Mouse (Mus musculus) right cerebral cortex, postnatal 25 days (tissue): ENCODE measurements at regions not wholly inside any gene's neighbourhood (a gene's known extent, or its start where the extent isn't known, plus 50 kb on each side); places are given as distances from the start of the nearest gene placed in this dataset.

Experiments
- DNase-seq: peaks from one replicate; pipeline ENCODE4 v3.0.0; 2022

DNA sequence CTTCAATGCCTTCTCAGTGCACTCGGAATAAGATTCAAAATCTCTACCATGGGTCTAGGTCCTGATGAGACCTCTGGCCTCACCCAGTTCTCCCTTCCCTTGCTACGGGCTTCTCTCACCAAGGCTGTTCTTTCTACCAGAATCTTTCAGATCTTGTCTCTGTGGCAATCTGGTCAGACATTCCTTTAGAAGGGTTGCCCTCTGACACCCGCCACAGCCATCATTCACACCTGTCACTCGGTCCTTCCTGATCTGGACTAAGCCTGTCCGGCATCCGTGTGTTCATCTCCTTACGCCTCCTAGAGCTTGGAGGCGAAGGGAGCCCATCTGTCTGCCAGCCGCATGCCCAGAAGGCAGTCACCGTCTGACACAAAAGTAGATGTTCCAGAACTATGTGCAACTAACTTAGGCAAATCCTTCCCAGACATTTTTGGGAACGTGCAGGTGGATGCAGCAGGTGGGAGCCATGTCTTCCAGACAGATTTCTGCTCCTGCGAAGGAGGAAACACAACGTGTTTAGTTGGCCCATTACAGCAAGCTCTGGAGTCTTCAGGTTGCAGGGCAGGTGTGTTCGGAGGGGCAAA is 77.7 kb downstream of the Fam76b start:
- peak; percentile 43 for DNase-seq

DNA sequence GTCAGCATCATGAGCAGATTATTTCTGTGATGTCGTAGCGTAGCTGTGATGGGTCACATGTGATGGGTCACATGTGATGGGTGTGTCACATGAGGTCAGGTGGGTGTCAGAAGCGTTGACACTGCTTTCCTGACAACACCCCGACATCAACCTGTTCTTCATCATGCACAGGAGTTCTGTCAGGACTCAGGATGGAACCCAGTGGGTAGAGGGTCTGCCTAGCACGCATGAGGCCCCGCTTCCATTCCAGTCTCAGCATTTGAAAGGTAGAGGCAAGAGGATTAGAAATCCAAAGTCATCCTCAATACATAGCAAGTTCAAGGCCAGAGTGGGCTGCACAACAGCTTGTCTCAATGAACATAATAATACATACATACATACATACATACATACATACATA is 79.2 kb downstream of the Fam76b start:
- no peak for DNase-seq

DNA sequence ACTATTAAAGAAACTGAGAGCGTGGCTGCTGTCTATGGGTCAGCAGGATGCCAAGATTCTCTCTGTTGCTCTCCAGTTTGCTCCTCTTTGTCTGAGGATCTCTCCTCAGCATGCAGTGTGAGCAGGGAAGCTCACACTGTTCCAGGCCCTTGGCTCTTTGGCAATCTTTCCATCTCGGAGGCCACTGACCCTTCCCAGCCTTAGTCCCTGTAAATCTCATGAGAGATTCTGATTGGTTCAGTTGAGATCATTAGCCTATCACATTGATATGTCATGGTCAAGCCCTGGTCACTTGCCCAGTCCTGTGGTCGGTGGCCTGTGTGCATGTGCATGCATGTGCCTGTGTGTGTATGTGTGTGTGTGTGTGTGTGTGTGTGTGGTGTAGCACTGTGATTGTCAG is 82.1 kb downstream of the Fam76b start:
- no peak for DNase-seq

DNA sequence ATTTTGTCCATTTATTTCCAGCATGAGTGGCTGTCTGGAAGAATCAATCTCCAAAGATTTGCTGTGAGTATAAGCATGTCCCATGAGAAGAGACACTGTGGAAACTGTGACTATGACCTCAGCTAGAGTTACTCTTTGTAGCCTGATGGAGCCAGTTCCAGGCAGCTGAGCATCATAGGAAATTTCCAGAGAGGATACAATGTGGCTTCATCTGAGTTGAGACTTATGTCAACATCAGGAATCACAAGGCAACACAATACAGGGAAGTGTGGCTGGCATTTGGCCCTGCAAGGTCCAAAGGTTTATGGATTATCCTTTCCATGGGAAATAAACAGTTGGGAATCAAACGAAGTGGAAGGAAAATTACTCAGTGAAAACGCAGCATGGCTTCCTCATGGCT is 82.6 kb downstream of the Fam76b start:
- no peak for DNase-seq

DNA sequence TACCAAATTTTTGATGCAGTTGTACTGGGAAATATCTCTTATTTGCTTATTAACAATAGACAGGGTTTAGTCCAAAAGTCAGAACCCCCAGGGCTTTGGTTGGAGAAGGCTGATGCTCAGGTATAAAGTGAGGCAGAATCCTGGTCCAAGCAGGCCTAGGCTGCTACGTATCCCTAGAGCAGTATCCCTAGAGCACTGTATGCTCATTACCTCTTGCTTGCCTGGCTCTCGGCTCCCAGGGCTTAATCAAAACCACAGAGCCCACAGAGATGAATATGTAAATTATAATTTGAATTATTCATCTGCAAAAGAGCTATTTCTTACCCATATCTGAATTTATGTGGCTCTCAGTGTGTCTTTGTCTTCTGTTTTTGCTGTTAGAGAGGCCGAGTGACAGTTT is 85.9 kb downstream of the Fam76b start:
- DNase-seq: no peak

DNA sequence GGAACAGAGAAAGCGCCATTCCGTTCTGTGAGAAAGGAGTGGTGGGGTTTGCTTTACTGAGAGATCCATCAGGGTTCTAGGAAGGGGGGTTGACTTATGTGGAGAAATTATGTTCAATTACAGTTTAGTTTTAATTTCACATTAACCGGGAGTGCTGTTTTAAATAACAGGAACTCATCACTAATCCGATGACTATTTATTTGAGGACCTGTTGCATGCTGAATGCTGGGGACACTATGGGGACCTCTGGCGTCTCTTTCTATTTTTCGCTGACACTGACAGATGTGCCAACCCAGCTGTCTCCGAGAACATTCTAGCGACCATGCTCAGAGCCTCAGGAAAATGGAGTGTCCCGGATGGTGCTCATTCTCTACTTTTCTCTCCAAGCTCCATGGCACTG is 86.6 kb downstream of the Fam76b start:
- DNase-seq: no peak

DNA sequence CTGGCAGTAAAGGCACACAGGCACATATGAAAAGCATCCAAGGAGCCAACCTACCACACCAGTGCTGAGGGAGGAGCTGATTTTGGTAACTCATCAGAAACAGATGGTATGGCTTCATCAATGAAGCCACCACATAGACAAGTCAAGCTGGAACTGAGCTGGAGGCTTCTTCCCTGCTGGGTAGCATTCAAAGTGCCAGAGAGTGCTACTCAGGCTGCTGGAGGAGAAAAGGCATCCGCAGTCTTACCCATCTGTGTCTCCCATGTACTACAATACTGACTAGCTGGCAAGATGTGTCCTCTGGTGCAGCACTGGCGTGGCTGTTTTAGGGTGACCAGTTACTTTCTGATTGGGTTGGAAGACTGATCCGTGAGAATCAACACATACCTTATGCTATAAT is 87.3 kb downstream of the Fam76b start:
- DNase-seq: no peak

DNA sequence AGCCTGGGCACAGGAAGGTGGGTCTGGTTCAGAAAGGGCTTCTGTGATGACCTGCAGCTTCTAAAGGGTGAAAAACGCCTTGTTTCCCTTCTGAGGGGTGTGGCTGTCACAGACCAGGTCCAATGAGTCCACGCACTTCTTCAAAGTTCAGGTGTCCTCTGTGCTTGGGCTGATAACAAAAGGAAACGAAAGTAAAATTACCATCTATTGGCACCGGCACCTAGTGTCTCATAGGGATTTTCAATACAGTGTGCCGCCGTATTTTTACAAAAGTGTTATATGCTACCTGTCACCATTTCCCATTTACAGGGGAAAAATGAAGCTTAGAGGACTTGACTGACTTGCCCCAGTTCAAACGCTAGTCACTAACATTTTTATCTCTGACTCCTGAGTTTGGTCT is 89.3 kb downstream of the Fam76b start:
- no peak for DNase-seq

DNA sequence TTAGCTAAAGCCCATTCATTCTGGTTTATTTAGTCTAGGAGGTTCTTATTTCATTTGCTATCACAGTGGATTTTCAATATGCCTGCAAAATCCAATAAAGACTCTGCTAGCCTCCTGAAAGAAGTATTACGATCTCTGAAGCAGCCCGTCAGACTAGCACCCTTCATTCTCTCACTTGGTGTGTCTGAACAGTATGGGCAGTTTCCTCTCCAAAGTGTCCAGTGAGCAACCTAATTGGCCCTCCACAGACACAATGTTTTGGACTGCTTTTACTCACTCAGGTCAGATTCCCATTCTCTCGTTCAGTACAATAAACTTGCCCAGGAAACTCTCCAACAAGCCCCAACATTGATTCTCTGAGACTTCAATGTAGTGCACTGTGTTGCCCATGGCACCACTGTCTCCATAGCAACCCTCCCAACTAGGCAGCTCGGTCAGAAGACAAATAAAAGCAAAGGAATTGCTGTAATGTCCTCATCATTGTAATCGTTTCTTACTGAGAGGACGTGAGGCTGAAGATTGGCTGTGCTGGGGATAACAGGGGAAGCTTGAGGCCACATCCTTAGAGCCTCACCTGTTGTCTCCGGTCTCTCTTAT is 91.2 kb downstream of the Fam76b start:
- DNase-seq: no peak

DNA sequence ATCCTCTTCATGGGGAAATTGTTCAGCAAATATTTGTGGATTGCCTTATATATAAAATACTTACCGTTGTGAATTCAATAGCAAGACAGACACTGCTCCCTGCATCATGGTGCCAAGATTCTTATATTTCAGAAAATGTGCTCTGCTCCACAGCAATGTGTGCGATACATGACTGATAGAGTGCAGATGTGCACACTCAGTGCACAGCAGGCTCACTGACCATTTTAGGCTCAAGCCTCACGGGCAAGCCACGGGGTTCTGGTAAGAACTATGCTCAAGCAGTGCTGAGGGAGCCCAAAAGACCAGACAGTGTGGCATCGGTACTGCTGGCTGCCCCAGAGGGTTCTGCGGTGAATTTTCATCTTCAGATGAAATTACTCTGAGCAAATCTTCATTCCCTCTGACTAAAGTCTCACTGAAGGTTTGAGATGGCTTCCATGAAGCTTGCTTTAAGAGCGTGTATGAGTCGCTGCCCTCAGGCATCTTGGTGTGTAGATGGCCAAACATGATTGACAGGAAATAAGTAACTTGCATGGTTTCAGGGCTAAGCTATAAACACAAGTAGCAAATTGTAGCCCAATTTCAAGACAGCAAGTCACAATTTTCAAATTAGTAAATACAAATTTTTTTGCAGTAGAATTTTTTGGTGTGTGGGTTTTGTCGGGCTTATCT is 92.4 kb downstream of the Fam76b start:
- no peak for DNase-seq

DNA sequence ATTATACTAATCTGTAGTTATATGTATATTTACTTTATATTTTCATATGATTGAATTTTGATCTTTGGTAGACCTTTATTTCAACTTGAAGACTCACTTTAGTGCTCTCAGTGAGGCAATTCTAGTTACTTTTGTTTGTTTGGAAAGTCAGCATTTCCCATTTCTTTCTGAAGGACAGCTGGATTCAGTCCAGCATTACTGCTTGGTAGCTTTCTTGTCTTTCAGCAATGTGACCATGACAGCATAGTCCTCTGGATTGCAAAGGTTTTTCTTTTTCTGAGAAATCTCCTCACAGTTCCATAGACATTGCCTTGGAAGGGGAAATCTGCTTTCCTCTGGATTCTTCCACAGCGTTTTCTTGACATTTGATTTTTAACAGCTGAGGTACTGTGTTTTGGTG is 93.1 kb downstream of the Fam76b start:
- DNase-seq: no peak

DNA sequence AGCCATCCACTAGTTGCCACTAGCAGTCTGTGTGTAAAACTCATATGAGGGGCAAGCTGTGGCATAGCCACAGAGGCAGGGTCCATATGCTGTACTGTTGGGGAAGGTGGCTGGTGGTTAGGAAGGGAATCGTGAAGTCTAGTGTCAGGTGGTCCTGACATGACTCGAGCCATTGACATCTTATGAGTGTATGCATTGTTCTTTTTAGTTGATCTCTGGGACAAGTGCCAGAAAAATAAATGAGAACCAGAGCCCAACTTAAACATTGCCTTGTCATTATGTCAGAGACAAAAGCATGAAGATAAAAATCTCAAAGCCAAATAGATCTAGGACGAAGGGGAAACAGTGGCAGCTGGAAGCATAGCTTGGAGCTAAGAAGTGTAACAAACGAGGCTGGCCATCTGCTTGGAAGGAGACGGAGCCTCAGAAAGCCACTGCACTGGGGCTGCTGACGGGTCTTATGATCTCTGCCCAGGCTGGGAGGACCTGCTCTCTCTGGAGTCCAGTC is 104.5 kb downstream of the Fam76b start:
- DNase-seq: no peak

DNA sequence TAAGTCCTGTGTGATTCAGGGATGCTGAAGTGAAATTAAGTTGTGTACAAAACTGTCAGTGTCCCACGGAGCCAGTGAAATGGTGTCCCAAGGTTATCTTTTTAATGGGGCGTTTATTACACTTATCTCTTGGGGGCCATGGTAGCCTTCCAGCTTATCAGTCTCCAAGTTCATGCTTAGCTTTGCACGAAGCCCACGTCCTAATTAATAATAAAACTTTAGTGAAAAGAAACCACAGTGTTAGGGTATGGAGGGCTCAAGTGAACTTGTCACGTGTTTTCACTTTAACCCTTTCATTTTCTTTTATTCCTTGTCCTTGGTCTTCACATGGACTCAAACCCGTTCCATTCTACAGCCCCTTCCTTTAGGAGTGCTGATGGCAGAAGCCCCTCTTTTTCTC is 105.9 kb downstream of the Fam76b start:
- DNase-seq: no peak

DNA sequence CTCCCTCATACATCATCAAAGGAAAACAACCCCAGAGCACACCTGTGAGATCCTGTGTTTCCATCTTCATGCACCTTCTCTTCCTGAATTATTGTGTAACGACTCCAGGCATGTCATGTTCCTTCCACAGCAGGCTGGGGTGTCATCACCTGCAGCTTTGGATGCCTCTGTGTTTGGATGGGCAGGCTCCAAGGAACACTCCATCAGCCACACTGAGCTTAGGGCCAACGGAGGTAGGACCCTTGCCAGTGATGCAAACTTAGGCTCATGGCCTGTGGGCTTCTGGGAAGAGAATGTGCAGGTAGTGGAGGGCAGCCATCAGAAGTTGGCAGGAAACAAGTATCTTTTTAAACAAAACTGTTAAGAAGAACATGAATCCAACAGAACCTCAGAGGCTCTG is 109.8 kb downstream of the Fam76b start:
- no peak for DNase-seq

DNA sequence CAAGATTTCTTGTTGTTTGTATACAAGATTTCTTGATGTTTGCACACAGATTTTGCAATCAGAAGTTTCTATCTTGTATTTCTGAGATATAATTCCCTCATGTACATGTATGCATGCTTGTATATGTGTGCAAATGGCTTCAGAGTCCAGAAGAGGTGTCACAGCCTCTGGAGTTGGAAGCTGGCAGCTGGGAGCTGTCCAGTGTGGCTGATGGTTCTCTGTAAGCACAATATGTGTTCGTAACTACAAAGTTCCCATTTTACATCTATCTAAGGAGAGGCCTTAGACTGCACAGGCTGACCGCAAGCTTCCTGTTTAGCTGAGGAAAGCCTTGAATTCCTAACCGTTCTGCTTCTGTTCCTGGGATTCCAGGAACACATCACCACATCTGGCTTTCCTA is 119.0 kb downstream of the Fam76b start:
- no peak for DNase-seq

DNA sequence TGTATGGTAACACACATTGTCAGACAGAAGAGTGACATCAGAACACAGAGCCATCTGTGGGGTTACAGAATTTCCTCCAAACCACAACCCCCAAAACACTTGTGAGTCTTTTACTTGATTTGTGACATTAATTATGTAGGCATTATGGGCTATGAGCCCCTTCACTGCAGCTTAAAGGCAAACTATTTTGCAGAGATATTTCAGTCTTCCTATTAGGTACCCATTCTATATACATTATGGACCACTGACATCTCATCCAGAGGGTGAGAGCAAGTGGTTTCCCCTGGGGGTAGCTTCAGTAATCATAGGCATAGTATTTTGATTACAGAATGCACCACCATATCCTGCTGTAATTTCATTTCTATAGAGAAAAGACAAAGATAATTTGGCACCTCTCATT is 124.6 kb downstream of the Fam76b start:
- DNase-seq: no peak

DNA sequence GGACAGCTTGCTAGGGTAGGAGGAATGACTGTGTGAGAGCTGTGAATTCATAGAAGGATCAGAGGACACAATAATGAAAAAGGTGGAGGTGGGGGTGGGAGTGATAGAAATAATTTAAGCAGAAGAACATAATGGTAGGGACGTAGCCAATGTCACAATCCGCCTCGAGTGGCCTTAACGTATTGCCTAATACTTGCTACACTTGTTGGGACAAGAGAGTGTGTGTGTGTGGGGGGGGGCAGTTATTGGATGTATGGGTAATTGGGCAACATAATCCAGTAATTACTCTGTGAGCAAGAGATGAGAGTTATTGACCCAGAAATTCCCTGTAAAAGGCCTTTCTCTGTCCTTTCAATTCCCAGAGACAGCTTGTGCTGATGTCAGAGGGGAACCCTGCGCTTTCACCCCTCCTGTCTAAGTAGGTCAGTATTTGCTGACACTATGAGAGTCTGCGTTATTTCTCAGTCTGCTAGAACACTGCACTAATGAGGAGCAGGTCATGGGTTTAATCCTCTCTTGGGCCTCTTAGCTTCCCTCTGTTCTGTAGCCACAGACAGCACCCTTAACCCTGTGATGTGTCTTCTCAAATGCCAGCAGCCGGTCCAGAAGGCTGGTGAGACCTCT is 135.7 kb downstream of the Fam76b start:
- no peak for DNase-seq

DNA sequence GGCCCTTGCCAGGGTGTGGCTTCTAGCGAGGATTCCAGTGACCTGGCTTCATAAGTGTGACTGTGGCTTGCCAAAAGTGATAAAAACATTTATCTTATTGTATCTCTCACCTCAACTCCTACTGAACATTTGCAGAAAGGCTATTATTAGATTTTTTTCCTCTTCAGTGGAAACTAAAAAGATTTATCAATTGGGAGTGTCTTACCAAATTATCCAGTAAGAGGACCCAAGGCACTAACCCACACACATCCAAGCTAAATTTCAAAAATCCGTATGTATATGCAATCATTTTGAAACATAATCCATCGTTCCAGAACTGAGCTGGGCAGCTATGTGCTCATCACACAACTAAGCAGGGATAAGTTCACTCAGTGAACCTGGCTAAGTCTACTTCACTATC is 136.3 kb downstream of the Fam76b start:
- no peak for DNase-seq

DNA sequence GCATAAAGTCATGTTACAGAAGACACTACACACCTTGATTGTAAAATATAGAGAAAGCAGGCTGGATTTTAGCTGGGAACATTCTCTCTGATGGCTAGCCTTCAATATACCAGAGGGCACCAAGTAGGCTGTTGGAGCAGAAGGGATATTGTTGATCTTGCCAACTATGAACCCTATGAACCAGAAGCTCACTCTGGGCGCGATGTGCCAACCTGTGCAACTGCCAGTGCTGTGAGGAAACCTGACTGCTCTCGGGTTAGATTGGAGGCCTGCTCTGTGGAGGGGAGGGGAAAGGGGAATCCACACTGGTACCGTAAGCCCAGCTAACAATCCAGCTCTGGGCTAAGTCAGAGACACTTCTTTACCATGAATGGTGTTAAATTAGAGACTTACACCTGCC is 136.7 kb downstream of the Fam76b start:
- DNase-seq: no peak

DNA sequence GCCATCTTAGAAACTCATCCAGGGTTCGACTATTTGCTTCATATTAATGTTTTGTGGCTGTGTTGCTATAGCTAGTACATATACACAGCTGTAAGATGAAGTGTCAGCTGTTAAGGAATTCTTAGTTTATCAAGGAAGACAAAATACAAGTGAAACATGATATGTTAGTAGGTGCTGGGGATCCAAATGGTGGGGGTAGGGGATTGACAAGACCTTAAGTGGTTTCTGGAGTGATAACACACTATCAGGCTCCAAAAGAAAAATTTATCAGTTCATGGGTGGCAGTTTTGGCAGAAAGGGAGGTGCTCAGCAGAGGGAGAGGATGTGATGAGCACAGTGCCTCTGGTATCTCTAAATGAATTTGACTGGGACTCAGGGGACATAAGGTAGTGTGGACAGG is 138.7 kb downstream of the Fam76b start:
- no peak for DNase-seq

DNA sequence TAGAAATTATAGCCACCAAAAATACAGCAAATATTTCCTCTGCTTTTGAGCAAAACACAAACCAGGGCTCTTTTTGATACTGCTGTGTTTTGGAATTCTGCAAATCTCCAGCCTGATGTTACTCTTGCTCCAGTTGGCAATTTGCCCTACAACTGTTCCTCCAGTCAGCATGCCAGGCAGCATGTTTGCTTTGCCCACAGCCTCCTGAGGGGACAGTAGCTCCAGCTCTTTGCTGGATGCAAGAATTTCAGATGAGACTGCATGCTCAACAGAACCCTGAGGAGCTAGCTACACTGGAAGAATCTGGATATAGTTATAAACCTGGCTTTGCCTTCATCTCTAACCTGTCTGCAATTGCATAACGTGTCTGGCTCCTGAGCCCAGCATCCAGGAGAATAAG is 141.7 kb downstream of the Fam76b start:
- DNase-seq: peak; percentile 11

DNA sequence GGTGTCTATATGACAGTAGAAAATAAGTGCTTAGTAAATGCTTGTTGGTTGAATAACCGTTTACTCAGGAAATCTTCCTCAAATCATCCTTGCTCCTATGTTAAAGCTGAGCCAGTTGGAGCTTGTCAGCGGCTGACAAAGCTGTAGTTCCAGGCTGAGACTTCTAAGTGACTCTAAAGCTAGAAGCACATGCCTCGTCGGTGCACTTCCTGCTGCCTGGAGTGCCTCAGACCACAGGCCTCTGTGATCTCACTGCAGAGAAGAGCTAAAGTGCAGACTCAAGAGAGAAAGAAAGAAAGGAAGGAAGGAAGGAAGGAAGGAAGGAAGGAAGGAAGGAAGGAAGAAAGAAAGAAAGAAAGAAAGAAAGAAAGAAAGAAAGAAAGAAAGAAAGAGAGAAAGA is 146.1 kb downstream of the Fam76b start:
- no peak for DNase-seq

DNA sequence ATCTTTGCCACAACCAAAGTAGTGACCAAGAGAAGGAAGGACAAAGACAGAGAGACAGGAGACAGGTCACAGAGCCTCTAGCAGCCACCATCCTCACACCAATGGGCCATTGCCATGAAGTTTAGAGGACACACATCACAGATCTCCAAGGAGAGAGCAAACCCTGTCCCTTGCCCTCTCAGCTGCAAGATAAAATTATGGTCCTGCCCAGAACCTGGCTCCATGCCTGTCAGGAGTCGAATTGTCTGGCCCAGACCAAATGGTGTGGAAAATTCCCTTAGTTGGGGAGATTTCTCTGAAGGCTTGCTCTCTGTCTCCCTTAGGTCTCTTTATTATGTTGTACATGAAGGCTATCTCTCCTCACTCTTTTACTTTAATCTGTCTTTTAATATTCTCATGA is 147.4 kb downstream of the Fam76b start:
- no peak for DNase-seq

DNA sequence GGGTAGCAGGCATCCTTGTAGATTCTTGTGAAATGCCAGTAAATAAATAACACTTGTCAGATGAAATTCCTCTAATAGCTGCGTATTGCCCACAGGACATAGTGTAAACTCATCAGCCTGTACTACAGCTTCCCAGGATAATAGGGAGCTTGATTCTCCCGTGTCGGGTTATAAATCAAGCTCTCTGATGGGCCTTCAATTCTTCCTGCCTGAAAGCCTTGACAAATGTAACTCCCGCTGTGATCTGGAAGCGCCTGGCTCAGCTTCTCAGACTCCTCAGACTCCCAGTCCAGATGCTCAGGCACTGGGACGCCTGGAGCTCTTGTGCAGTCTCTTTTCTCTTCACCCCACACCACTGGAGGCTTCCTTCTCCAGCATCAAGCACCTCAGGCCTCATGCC is 151.3 kb downstream of the Fam76b start:
- DNase-seq: no peak
